Comparison of ENCODE assay signal across 24 mouse cellular contexts in genomic region chr10:128391850-128392249, GRCm38 (mm10). TPM values are rescaled to one million over a fixed set of nuclear protein-coding genes. Genes with fewer than 3 reads are reported as not detected.
DNase-seq lines count a peak whose midpoint lies in the region; ATAC-seq and TF ChIP-seq lines count a peak whose summit lies in the region.
"Had no signal": no experiment of that assay in that cellular context is flagged by ENCODE, and none has a peak within 500 bp of the region (broad histone marks: within the 10 kb centered on the region; RNA-seq: fewer than 3 reads in every experiment).

No protein-coding gene starts in this region.

- TF ChIP-seq EP300 in heart, adult 2 months (IDR thresholded peaks at IDR 0.05; ENCODE audit: insufficient read depth, low read depth, low read length): 0 out of 2 replicates have a peak, but pooled peaks have one; percentile 47
- TF ChIP-seq EP300 in heart, postnatal 0 days (IDR thresholded peaks at IDR 0.05; ENCODE audit: low read depth): no peak

- peak; percentile 10 to 11 for DNase-seq in cerebellum, postnatal 25 days
- no peak for DNase-seq in cerebellum, postnatal 10 days
- peak in 1 of 2 experiments; percentile 62 for DNase-seq in heart, adult 2 months
- DNase-seq in heart, postnatal 25 days (ENCODE audit: low spot score): no peak
- no peak for DNase-seq in heart, postnatal 0 days (ENCODE audit: low spot score)
- no peak for DNase-seq in frontal cortex, postnatal 25 days (ENCODE audit: low spot score in 2 of 2)
- DNase-seq: adrenal gland, adult 8-10 months; adrenal gland, postnatal 36 days; B cell, adult 2 months; cerebellum, adult 2 months; gastrocnemius, postnatal 14 days; kidney, adult 18-20 months had no signal

- WGBS in heart, adult 2 months: 48% methylated on average over 6 of the region's 6 CpGs
- 81% methylated on average over 6 of the region's 6 CpGs for WGBS in neural tube, embryonic 13.5 days
- 85% methylated on average over 6 of the region's 6 CpGs for WGBS in neural tube, embryonic 15.5 days
- WGBS in heart, postnatal 0 days: 42% methylated on average over 6 of the region's 6 CpGs

- H3K27me3 ChIP-seq in heart, adult 2 months (ENCODE audit: control insufficient read depth, insufficient read depth, low read length): no peaks in the 10 kb centered on the region
- H3K27me3 ChIP-seq in neural tube, embryonic 13.5 days: no peaks in the 10 kb centered on the region
- H3K27me3 ChIP-seq in neural tube, embryonic 15.5 days (replicated peaks): no peaks in the 10 kb centered on the region
- no peaks in the 10 kb centered on the region for H3K27me3 ChIP-seq in heart, postnatal 0 days (ENCODE audit: control insufficient read depth, insufficient read depth, low read length)
- H3K27me3 ChIP-seq: embryonic facial prominence, embryonic 15.5 days; forebrain, embryonic 15.5 days; hindbrain, embryonic 15.5 days; kidney, embryonic 15.5 days had no signal

- no peaks in the 10 kb centered on the region for H3K9me3 ChIP-seq in neural tube, embryonic 13.5 days
- no peaks in the 10 kb centered on the region for H3K9me3 ChIP-seq in neural tube, embryonic 15.5 days (replicated peaks)
- no peaks in the 10 kb centered on the region for H3K9me3 ChIP-seq in heart, postnatal 0 days (replicated peaks; ENCODE audit: control insufficient read depth, low read length)
- H3K9me3 ChIP-seq: embryonic facial prominence, embryonic 15.5 days; forebrain, embryonic 15.5 days; G1E; hindbrain, embryonic 10.5 days; hindbrain, embryonic 15.5 days; kidney, embryonic 15.5 days had no signal

- no peak overlapping the region for H3K4me2 ChIP-seq in neural tube, embryonic 13.5 days
- H3K4me2 ChIP-seq in neural tube, embryonic 15.5 days: no peak overlapping the region
- no peak overlapping the region for H3K4me2 ChIP-seq in heart, postnatal 0 days (ENCODE audit: low read depth, low read length)
- H3K4me2 ChIP-seq: embryonic facial prominence, embryonic 15.5 days; forebrain, embryonic 15.5 days; hindbrain, embryonic 15.5 days; kidney, embryonic 15.5 days had no signal

- peaks cover 3% of the 10 kb centered on the region for H3K4me1 ChIP-seq in heart, adult 2 months (ENCODE audit: control insufficient read depth, insufficient read depth, low read length)
- H3K4me1 ChIP-seq in neural tube, embryonic 13.5 days (replicated peaks): 0 out of 2 replicates have a peak, but pooled peaks cover 2% of the 10 kb centered on the region
- no peaks in the 10 kb centered on the region for H3K4me1 ChIP-seq in neural tube, embryonic 15.5 days
- peaks cover 14% of the 10 kb centered on the region; the same call in 1 of the 2 replicates for H3K4me1 ChIP-seq in heart, postnatal 0 days (ENCODE audit: control insufficient read depth, insufficient read depth)
- H3K4me1 ChIP-seq: forebrain, embryonic 15.5 days; hindbrain, embryonic 15.5 days had no signal

- no peak overlapping the region for H3K27ac ChIP-seq in heart, adult 2 months
- H3K27ac ChIP-seq in neural tube, embryonic 13.5 days (replicated peaks): no peak overlapping the region
- no peak overlapping the region for H3K27ac ChIP-seq in neural tube, embryonic 15.5 days (replicated peaks)
- no peak overlapping the region for H3K27ac ChIP-seq in heart, postnatal 0 days (ENCODE audit: low read depth)
- H3K27ac ChIP-seq: embryonic facial prominence, embryonic 15.5 days; forebrain, embryonic 15.5 days; hindbrain, embryonic 10.5 days; hindbrain, embryonic 15.5 days; kidney, embryonic 15.5 days had no signal

- no peak for TF ChIP-seq POLR2A in heart, adult 2 months (IDR thresholded peaks at IDR 0.05; ENCODE audit: insufficient read depth, low read depth, low read length)

- no peak overlapping the region for H3K9ac ChIP-seq in heart, adult 2 months (ENCODE audit: low read depth, low read length)
- peak overlapping the region; percentile 26; the same call in 1 of the 2 replicates for H3K9ac ChIP-seq in neural tube, embryonic 13.5 days
- no peak overlapping the region for H3K9ac ChIP-seq in neural tube, embryonic 15.5 days (replicated peaks)
- no peak overlapping the region for H3K9ac ChIP-seq in heart, postnatal 0 days (replicated peaks; ENCODE audit: low read depth, low read length)
- H3K9ac ChIP-seq: embryonic facial prominence, embryonic 15.5 days; forebrain, embryonic 15.5 days; hindbrain, embryonic 15.5 days; kidney, embryonic 15.5 days had no signal

- intact Hi-C loops in heart, adult 2 months (cut with DNase I): no loop called here
- intact Hi-C loops in heart, postnatal 25 days (cut with DNase I): no loop called here

- H3K4me3 ChIP-seq in heart, adult 2 months: no peak overlapping the region
- H3K4me3 ChIP-seq in neural tube, embryonic 13.5 days: no peak overlapping the region
- H3K4me3 ChIP-seq in neural tube, embryonic 15.5 days (replicated peaks): no peak overlapping the region
- no peak overlapping the region for H3K4me3 ChIP-seq in heart, postnatal 0 days (ENCODE audit: low read depth, low read length)
- H3K4me3 ChIP-seq: embryonic facial prominence, embryonic 15.5 days; erythroblast, embryonic 14.5 days; forebrain, embryonic 15.5 days; hindbrain, embryonic 10.5 days; hindbrain, embryonic 15.5 days; kidney, embryonic 15.5 days had no signal

- no peaks in the 10 kb centered on the region; the same call in 1 of the 2 replicates for H3K36me3 ChIP-seq in heart, adult 2 months (ENCODE audit: control insufficient read depth, insufficient read depth, low read length)
- peaks cover 94% of the 10 kb centered on the region for H3K36me3 ChIP-seq in neural tube, embryonic 13.5 days
- H3K36me3 ChIP-seq in neural tube, embryonic 15.5 days: peaks cover 74% of the 10 kb centered on the region
- H3K36me3 ChIP-seq in heart, postnatal 0 days (replicated peaks; ENCODE audit: control insufficient read depth, insufficient read depth, low read length): peaks cover 75% of the 10 kb centered on the region

- TF ChIP-seq CTCF in heart, adult 2 months (IDR thresholded peaks at IDR 0.05): no peak
- no peak for TF ChIP-seq CTCF in heart, postnatal 0 days (IDR thresholded peaks at IDR 0.05; ENCODE audit: low read depth)

- no peak for ATAC-seq in neural tube, embryonic 13.5 days (ENCODE audit: low read depth)
- ATAC-seq in neural tube, embryonic 15.5 days (ENCODE audit: low FRiP score): no peak
- ATAC-seq in heart, postnatal 0 days (ENCODE audit: insufficient read depth, low read depth): peak; percentile 8; the same call in 1 of the 2 replicates
- ATAC-seq: CD4-positive, CD25-positive, alpha-beta regulatory T cell, adult 4 months; forebrain, embryonic 15.5 days; inflammation-experienced regulatory T-cells, adult 6 months had no signal

- no peaks in the 10 kb centered on the region for H3K79me2 ChIP-seq in heart, adult 2 months (replicated peaks; ENCODE audit: control insufficient read depth, insufficient read depth, low read length)

RNA-seq across cellular contexts. Expression of gene Slc39a5, which starts 9.2 kb away (rescaled TPM):
- not detected for total RNA-seq in heart, adult 2 months (2021)
- not detected in 2 replicates for polyA plus RNA-seq in heart, adult 2 months (2012; rRNA removed)
- total RNA-seq in heart, postnatal 25 days (2021): not detected
- not detected in 2 replicates for polyA plus RNA-seq in neural tube, embryonic 13.5 days (2015; fragmentation: Nextera tagmentation; extraction: Ambion mirVana)
- 0.68 and 4.4 TPM in 2 replicates for polyA plus RNA-seq in neural tube, embryonic 15.5 days (2015; fragmentation: Nextera tagmentation; extraction: Ambion mirVana)
- total RNA-seq in heart, postnatal 0 days (2014; rRNA removed; ENCODE audit: low replicate concordance): not detected in 2 replicates
- not detected in 2 replicates for polyA plus RNA-seq in heart, postnatal 0 days (2015; fragmentation: Nextera tagmentation; extraction: Ambion mirVana)
- total RNA-seq: adrenal gland, postnatal 36 days; G1E; gastrocnemius, postnatal 14 days had no signal
- polyA plus RNA-seq: CD4-positive, CD25-positive, alpha-beta regulatory T cell, adult 4 months; cerebellum, adult 2 months; forebrain, embryonic 11.5 days; G1E; hindbrain, embryonic 10.5 days; inflammation-experienced regulatory T-cells, adult 6 months had no signal

RNA-seq across cellular contexts. Expression of gene Ankrd52, which starts 14.9 kb away (rescaled TPM):
- 10 to 100 TPM; 41.8 to 47.5 TPM for total RNA-seq in heart, adult 2 months (2021)
- 29.2 and 34.6 TPM in 2 replicates for polyA plus RNA-seq in heart, adult 2 months (2012; rRNA removed)
- 10 to 100 TPM; 43.7 to 51.0 TPM for total RNA-seq in heart, postnatal 25 days (2021)
- 9.5 and 12.1 TPM in 2 replicates for polyA plus RNA-seq in neural tube, embryonic 13.5 days (2015; fragmentation: Nextera tagmentation; extraction: Ambion mirVana)
- 11.2 and 13.1 TPM in 2 replicates for polyA plus RNA-seq in neural tube, embryonic 15.5 days (2015; fragmentation: Nextera tagmentation; extraction: Ambion mirVana)
- 14.3 and 17.6 TPM in 2 replicates for total RNA-seq in heart, postnatal 0 days (2014; rRNA removed; ENCODE audit: low replicate concordance)
- polyA plus RNA-seq in heart, postnatal 0 days (2015; fragmentation: Nextera tagmentation; extraction: Ambion mirVana): 4.2 and 4.5 TPM in 2 replicates

RNA-seq across cellular contexts. Expression of gene Nabp2, which starts 19.4 kb away (rescaled TPM):
- total RNA-seq in heart, adult 2 months (2021): 10 to 100 TPM; 45.2 to 48.2 TPM
- polyA plus RNA-seq in heart, adult 2 months (2012; rRNA removed): 25.0 and 25.1 TPM in 2 replicates
- 10 to 100 TPM; 44.4 to 46.8 TPM for total RNA-seq in heart, postnatal 25 days (2021)
- polyA plus RNA-seq in neural tube, embryonic 13.5 days (2015; fragmentation: Nextera tagmentation; extraction: Ambion mirVana): 124 and 129 TPM in 2 replicates
- 128 and 133 TPM in 2 replicates for polyA plus RNA-seq in neural tube, embryonic 15.5 days (2015; fragmentation: Nextera tagmentation; extraction: Ambion mirVana)
- 28.1 and 34.6 TPM in 2 replicates for total RNA-seq in heart, postnatal 0 days (2014; rRNA removed; ENCODE audit: low replicate concordance)
- 55.5 and 56.1 TPM in 2 replicates for polyA plus RNA-seq in heart, postnatal 0 days (2015; fragmentation: Nextera tagmentation; extraction: Ambion mirVana)

RNA-seq across cellular contexts. Expression of gene Rnf41, which starts 19.6 kb away (rescaled TPM):
- 10 to 100 TPM; 15.8 to 16.9 TPM for total RNA-seq in heart, adult 2 months (2021)
- polyA plus RNA-seq in heart, adult 2 months (2012; rRNA removed): 12.5 and 17.8 TPM in 2 replicates
- 10 to 100 TPM; 16.0 to 16.5 TPM for total RNA-seq in heart, postnatal 25 days (2021)
- polyA plus RNA-seq in neural tube, embryonic 13.5 days (2015; fragmentation: Nextera tagmentation; extraction: Ambion mirVana): 73.4 and 74.3 TPM in 2 replicates
- 78.3 and 80.5 TPM in 2 replicates for polyA plus RNA-seq in neural tube, embryonic 15.5 days (2015; fragmentation: Nextera tagmentation; extraction: Ambion mirVana)
- 27.1 and 27.3 TPM in 2 replicates for total RNA-seq in heart, postnatal 0 days (2014; rRNA removed; ENCODE audit: low replicate concordance)
- polyA plus RNA-seq in heart, postnatal 0 days (2015; fragmentation: Nextera tagmentation; extraction: Ambion mirVana): 21.9 and 24.0 TPM in 2 replicates

RNA-seq across cellular contexts. Expression of gene Coq10a, which starts 23.1 kb away (rescaled TPM):
- 100 to 1,000 TPM; 332 to 391 TPM for total RNA-seq in heart, adult 2 months (2021)
- 356 and 500 TPM in 2 replicates for polyA plus RNA-seq in heart, adult 2 months (2012; rRNA removed)
- total RNA-seq in heart, postnatal 25 days (2021): 100 to 1,000 TPM; 272 to 314 TPM
- 34.9 and 41.0 TPM in 2 replicates for polyA plus RNA-seq in neural tube, embryonic 13.5 days (2015; fragmentation: Nextera tagmentation; extraction: Ambion mirVana)
- polyA plus RNA-seq in neural tube, embryonic 15.5 days (2015; fragmentation: Nextera tagmentation; extraction: Ambion mirVana): 34.6 and 40.8 TPM in 2 replicates
- total RNA-seq in heart, postnatal 0 days (2014; rRNA removed; ENCODE audit: low replicate concordance): 35.2 and 36.9 TPM in 2 replicates
- 52.9 and 61.2 TPM in 2 replicates for polyA plus RNA-seq in heart, postnatal 0 days (2015; fragmentation: Nextera tagmentation; extraction: Ambion mirVana)

Comparison
In these comparisons a context has a peak if more than half of its experiments do, and no peak if none do; other contexts are left out.
1. DNase-seq: peak in cerebellum, postnatal 25 days (2 of 2); none in cerebellum, postnatal 10 days (0 of 2), heart, postnatal 25 days (single experiment), heart, postnatal 0 days (single experiment) and frontal cortex, postnatal 25 days (0 of 2).